Mouse (Mus musculus) liver, embryonic 14.5 days (tissue): Measurements from ENCODE around the gene Ifnb1.
"Not testable (repeated sequence)": the region's sequence is repeated elsewhere in the genome, so short reads cannot be mapped to it uniquely, and the experiment has no call there.

Experiments used
- CTCF ChIP-seq: IDR thresholded peaks from 2 replicates; pipeline ENCODE4 v1.5.1; 2016; ENCODE audit warnings: antibody characterized with exemption, low read depth, control low read depth
- EP300 ChIP-seq: IDR thresholded peaks from 2 replicates; pipeline ENCODE4 v1.6.1; 2016; ENCODE audit warnings: antibody characterized with exemption, low read depth

- TF ChIP-seq CTCF, EP300: not testable (repeated sequence)
Observed at GRCm38 (mm10) chr4:88558145-88558544, 35.6 kb upstream of the Ifnb1 start, which contains the start of gene Ifna15.
